Mouse (Mus musculus) MEL-GATA-1-ER (cell line): ENCODE results near the gene Cope.
A peak's percentile ranks its signal among the peaks of the same experiment; 100 is the strongest.

Experiments used
- DNase-seq: peaks from one replicate; pipeline ENCODE4 v3.0.0-alpha.2; 2012; ENCODE audit warnings: low read depth; ENCODE audit errors: extremely low read depth

The Cope gene

DNA sequence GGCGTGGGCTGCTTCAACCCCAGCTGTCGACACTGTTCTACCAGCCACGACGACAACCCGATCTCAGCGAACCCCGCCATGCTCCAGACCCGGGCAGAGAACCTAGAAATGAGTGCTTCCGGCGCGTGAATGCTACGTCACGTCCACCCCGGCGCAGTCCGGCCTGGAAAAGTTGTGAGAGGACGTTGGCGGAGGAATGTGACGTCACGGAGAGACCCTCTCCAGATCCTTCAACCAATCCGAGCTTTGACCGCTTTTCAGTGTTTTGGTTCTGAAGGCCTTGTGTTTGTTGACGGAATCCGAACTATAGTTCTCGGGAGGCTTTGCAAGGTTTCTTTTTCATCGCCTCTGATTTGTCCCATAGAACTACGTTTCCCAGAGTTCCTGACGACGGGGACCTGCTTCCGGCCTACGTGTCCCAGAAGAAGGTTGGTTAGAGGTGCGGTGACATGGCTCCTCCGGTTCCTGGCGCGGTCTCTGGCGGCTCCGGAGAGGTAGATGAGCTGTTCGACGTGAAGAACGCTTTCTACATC, at the start of gene Cope, which contains the start of gene Ddx49:
Gene Cope, plus strand, starts transcription at position 161 of the 533 bp plus-strand sequence.
Gene Ddx49, minus strand, starts transcription at position 132 of the 533 bp plus-strand sequence.
- DNase-seq, result peak; percentile 84

- DNase-seq, result no peak
These were observed 47.7 kb upstream of the Cope start for GRCm38 (mm10) chr8:70254628-70255027.

DNA sequence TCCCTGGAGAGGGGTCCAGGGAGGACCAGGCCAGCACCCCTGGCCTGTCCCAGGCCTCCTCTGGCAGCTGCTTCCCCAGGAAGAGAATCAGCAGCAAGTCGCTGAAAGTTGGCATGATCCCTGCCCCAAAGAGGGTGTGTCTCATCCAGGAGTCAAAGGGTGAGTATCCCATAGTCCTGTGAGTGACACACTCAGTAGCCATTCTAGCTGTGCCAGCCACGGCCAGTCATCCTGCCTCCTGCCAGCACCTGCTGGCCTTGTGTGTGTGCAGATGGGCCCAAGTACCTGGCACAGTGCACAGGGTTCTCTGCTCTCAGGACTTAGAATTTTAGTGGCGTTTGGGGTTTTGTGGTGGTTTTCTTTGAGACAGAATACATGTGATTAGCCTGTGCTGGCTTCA, 44.9 kb upstream of the Cope start:
- no peak for DNase-seq

DNA sequence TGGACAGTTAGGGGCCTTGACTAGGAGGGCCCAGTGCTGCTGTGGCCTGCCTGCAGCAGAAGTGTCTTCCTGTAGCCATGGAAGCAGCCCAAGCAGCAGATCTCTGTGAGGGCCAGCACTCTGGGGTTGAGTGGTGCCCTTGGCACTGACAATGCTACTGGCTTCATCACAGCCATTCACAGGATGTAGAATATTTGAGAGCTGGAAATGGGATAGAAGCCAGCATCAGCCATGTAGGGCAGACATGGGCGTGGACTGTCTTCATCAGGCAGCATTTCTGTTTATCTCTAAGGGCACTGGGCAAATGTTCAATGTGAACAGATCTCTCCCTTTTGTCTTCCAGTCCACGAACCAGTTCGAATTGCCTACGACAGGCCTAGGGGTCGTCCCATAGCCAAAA, 43.7 kb upstream of the Cope start:
- no peak for DNase-seq

DNA sequence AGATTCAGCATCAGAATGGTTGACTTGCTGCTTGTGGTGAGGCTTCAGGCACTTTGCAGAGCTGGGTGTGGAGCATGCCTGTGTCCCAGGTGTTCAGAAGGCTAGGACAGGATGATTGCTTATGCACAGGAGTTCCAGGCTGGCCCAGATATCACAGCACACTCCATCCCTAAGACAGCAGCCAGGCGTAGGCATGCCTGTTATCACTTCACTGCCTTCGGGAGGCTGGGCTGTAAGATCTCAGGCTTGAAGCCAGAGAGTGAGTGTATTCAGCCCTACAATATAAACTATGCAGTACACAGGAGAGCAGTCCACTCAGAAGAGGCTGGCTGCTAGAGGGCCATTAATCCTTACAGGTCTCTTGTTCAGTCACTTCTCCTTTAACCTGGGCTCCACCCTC, 43.3 kb upstream of the Cope start:
- no peak for DNase-seq

DNA sequence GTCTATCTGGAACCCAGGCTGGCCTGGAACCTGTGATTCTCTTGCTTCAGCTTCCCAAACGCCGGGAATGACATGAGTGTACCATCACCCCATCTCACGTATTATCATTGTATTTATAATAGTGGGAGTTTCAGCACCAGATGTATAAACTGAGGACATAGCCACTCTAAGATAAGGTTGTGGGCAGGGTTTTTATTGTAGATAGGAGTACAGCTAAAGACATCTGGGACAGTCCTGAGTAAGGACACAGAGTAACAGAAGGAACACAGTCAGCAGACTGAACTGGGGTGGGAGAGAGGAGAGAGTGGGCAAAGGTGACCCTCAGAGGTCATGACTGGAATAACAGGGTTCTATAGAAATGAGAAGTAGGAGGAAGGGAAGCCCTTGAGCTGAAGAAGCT, 34.6 kb upstream of the Cope start:
- DNase-seq, result no peak

GRCm38 (mm10) chr8:70268311-70268710, 34.0 kb upstream of the Cope start:
- DNase-seq, result no peak

- DNase-seq, result no peak
These were observed 33.3 kb upstream of the Cope start for GRCm38 (mm10) chr8:70268799-70269565.

- DNase-seq, result no peak
These were observed 29.4 kb upstream of the Cope start for GRCm38 (mm10) chr8:70272949-70273348.

GRCm38 (mm10) chr8:70274350-70274749, 28.0 kb upstream of the Cope start:
- no peak for DNase-seq

- DNase-seq, result peak; percentile 70
These were observed 25.8 kb upstream of the Cope start for GRCm38 (mm10) chr8:70276476-70276875.

DNA sequence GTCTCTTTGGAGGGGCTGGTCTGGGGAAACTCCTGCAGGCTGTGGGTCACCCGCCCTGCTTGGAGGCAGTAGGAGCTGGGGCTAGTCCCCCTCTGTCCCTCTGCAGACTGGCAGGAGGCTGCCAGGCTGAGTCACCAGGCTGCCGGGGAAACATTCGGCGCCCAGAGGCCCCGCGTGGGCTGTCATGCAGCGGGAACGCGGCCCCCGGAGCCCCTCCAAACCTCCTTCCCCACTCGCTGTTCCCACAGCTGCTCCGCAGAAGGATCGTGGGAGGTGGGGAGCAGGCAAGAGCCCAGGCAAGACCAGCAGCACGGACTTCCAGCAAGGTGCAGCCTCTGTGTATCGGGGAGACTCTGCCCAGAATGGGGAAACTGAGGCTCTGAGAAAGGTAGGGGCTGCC, 24.1 kb upstream of the Cope start:
- DNase-seq, result no peak

DNA sequence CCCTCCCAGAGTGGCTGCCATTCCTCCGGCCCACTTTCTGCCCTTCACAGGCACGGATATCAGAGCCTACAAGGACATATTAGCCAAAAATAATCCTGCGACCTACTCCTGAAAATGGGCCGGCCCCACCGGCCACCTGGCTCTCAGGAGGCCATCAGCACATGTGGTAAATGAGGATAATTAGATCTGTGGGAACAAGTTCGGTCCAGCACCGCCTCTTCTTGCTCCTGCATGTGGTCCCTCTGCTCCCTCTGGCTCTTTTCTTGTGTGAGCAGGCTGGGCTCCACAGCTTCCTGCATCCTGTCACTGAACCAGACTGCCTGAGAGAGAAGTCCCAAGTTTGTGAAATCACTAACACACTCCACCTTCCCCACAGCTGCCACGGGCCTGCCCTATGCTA, 23.1 kb upstream of the Cope start:
- DNase-seq, result no peak

DNA sequence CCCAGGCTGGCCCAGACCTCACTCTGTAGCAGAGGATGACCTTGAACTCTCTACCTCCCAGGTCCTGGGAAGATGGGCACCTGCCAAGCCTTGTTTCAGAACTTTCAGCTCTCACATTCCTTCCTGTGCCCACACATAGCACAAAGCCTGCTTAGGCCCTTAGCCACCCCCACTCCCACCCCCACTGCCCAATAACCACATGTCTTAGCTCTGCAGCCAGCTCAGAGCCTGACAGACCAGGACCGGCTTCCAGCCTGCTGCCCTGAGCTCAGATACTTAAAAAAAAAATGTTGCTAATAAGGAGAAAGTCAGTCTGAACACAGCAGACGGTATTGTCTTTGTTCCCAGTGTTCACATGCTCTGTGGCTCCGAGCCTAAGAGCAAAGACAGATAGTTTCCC, 21.3 kb upstream of the Cope start:
- no peak for DNase-seq

- peak; percentile 83 for DNase-seq
These were observed 19.6 kb upstream of the Cope start, which contains the start of gene Homer3 for GRCm38 (mm10) chr8:70282603-70283135. TSS of gene Homer3 (plus strand) at chr8:70282827.

- no peak for DNase-seq
These were observed 18.9 kb upstream of the Cope start for GRCm38 (mm10) chr8:70283136-70284077.

- no peak for DNase-seq
These were observed 17.9 kb upstream of the Cope start for GRCm38 (mm10) chr8:70284421-70284820.

- no peak for DNase-seq
These were observed 17.0 kb upstream of the Cope start for GRCm38 (mm10) chr8:70285304-70285703.

DNA sequence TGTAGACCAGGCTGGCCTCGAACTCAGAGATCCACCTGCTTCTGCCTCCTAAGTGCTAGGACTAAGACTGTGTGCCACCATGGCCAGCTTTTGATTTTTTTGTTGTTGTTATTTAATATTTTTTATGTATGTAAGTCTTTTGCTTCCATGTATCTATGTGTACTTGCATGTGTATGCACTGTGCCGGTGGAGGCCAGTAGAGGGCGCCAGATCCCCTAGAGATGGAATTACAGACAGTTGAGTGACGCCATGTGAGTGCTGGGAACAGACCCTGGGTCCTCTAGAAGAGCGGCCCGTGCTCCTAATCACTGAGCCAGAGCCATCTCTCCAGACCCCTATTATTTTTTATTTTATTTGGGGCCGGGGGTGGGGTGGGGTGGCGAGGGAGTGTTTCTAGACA, 15.6 kb upstream of the Cope start:
- no peak for DNase-seq

DNA sequence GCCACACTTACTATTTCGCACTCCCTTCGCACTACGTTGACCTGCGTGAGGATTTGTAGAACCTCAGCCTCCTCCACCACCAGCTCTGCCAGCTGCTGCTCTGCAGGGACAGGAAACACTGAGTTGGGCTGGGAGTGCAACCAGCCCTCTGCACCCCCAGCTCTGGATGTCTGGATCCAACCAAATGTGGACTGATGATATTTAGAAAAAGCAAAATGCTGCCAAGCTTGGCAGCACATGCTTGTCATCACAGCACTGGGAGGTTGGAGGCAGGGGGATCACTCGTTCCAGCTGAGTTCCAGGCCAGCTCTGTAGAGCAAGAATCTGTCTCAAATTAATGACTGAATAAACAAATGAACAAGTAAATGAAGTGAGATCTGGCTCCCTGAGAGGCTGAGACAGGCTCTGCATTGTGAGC, 8.3 kb upstream of the Cope start:
- DNase-seq, result no peak

DNA sequence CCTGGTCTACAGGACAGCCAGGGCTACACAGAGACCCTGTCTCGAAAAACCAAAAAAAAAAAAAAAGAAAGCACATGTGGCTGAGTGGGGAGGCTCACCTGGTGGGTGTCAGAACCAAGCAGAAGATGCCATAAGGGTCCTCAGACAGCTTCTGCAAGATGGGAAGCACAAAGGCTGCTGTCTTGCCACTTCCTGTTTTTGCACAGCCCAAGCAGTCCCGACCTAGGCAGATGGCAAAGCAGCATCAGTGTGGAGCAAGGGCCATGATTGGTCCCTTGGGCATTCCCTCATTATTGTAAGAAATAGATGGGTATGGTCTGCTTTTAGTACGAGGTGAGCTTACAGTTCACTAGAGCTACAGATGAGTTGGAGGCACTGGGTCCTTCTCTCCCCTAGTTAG, 1.4 kb upstream of the Cope start:
- no peak for DNase-seq

- DNase-seq, result no peak
These were observed 583 bp downstream of the Cope start for GRCm38 (mm10) chr8:70302901-70303300.
